Comparison of ENCODE assay signal across 28 mouse cellular contexts in genomic region chr7:110803131-110803530, GRCm38 (mm10). TPM values are rescaled to one million over a fixed set of nuclear protein-coding genes. Genes with fewer than 3 reads are reported as not detected.
"Had no signal": no experiment of that assay in that cellular context is flagged by ENCODE, and none has a peak within 500 bp of the region (broad histone marks: within the 10 kb centered on the region; RNA-seq: fewer than 3 reads in every experiment).

No protein-coding gene starts in this region.

- H3K27ac ChIP-seq: heart, embryonic 13.5 days; heart, embryonic 15.5 days; hindbrain, embryonic 10.5 days; hindbrain, embryonic 12.5 days; hindbrain, embryonic 13.5 days; hindbrain, embryonic 14.5 days; hindbrain, embryonic 15.5 days; hindbrain, postnatal 0 days; intestine, embryonic 15.5 days; kidney, embryonic 15.5 days; kidney, postnatal 0 days; left cerebral cortex, adult 2 months had no signal

- DNase-seq: heart, postnatal 10 days; heart, postnatal 14 days; heart, postnatal 36 days; heart, postnatal 4 days; kidney, adult 11 months; kidney, adult 18-20 months; kidney, adult 2 months; kidney, adult 8-10 months; kidney, adult 9 months; kidney, postnatal 10 days; kidney, postnatal 14 days; kidney, postnatal 4 days; layer of hippocampus, adult 9-11 months; layer of hippocampus, postnatal 36 days had no signal

- H3K4me3 ChIP-seq: heart, embryonic 12.5 days; heart, embryonic 13.5 days; heart, embryonic 15.5 days; hindbrain, embryonic 10.5 days; hindbrain, embryonic 12.5 days; hindbrain, embryonic 13.5 days; hindbrain, embryonic 15.5 days; intestine, embryonic 15.5 days; kidney, embryonic 15.5 days; left cerebral cortex, adult 2 months had no signal

RNA-seq across cellular contexts. Expression of gene Lyve1, which starts 59.9 kb away (rescaled TPM):
- total RNA-seq: hematopoietic stem cell, adult 5-6 weeks had no signal
